In the genomic region with DNA sequence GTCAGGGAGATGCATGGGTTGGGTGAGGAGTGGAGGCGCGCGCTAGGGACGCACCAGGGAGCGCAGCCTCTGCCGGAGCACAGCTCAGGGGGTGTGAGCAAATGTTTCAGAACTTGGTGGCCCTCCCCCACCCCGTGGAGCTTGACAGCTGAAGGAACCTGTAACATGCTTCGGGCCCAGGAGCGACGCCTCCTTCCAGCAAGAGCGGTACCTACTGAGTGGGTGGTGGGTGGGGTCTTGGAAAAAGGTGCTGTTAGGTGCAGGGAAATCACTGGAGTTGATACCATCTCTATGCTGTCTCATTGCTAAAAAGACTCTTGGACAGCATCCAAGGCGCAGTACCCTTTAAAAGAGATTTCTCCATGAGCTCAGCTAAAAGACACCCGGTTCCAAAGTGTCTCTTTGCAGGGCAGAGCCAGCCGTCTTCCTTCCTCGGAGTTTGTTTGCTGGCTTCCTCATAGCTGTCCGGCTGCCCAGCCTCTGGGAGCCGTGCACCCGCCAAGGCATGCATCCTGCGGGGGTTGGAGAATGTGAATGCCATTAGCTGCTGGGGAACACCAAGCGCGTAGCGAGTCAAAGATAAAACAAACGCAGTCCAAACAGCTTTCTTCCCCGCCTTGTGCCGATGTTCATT, we compare ENCODE assay signal across 8 mouse cellular contexts. TPM values are rescaled to one million over a fixed set of nuclear protein-coding genes. Genes with fewer than 3 reads are reported as not detected.
DNase-seq lines count a peak whose midpoint lies in the region; ATAC-seq lines count a peak whose summit lies in the region.

No protein-coding gene starts in this region.

- H3K36me3 ChIP-seq in hindbrain, embryonic 16.5 days (ENCODE audit: control insufficient read depth, insufficient read depth, low read length), result no peaks in the 10 kb centered on the region

- intact Hi-C loops in gastrocnemius, postnatal 14 days (cut with DNase I; ENCODE audit: low total_unique reads), result loop anchor here (10.0 kb wide), 1 partner anchor 57 kb away; no protein-coding TSS in a partner anchor

- H3K4me1 ChIP-seq in hindbrain, embryonic 16.5 days (ENCODE audit: control insufficient read depth, insufficient read depth, low read depth, low read length), result peaks cover 4% of the 10 kb centered on the region

- ATAC-seq in hindbrain, embryonic 16.5 days, result peak; percentile 77

- H3K9me3 ChIP-seq in hindbrain, embryonic 16.5 days (ENCODE audit: control insufficient read depth, low read length), result no peaks in the 10 kb centered on the region

- peaks cover 20% of the 10 kb centered on the region for H3K27me3 ChIP-seq in hindbrain, embryonic 16.5 days (replicated peaks; ENCODE audit: control insufficient read depth, insufficient read depth, low read length)

- peak overlapping the region; percentile 59 for H3K9ac ChIP-seq in hindbrain, embryonic 16.5 days (ENCODE audit: low read depth, low read length)

- peak overlapping the region; percentile 99 for H3K4me2 ChIP-seq in hindbrain, embryonic 16.5 days (ENCODE audit: low read length)

- 1% methylated on average over 25 of the region's 25 CpGs for WGBS in hindbrain, embryonic 16.5 days

- peak overlapping the region; percentile 58 for H3K4me3 ChIP-seq in hindbrain, embryonic 16.5 days (ENCODE audit: low read length)

- peak; percentile 67 for DNase-seq in MN1 (ENCODE audit: low spot score)
- DNase-seq in embryo, embryonic 10 days (ENCODE audit: low spot score), result peak; percentile 54
- peak; percentile 48 for DNase-seq in gastrocnemius, postnatal 14 days
- peak; percentile 15 to 39 for DNase-seq in left cerebral cortex, adult 8-10 months (ENCODE audit: low spot score in 2 of 2)
- DNase-seq in lung, postnatal 36 days, result peak; percentile 56
- peak; percentile 36 for DNase-seq in right cerebral cortex, postnatal 25 days
- DNase-seq in thymus, postnatal 25 days, result no peak

- H3K27ac ChIP-seq in hindbrain, embryonic 16.5 days (ENCODE audit: low read depth, low read length), result no peak overlapping the region

RNA-seq across cellular contexts. Expression of gene Bace2, which starts 0.8 kb away (rescaled TPM):
- 10 to 100 TPM in 1 of 2 experiments, 1 to 10 TPM in 1; 6.1 to 10.2 TPM for total RNA-seq in gastrocnemius, postnatal 14 days (2021)
- polyA plus RNA-seq in hindbrain, embryonic 16.5 days (2015; fragmentation: Nextera tagmentation; extraction: Ambion mirVana), result 4.6 and 5.3 TPM in 2 replicates
- total RNA-seq in left cerebral cortex, adult 8-10 months (2022), result 1 to 10 TPM; 7.8 to 8.8 (median 8.0) TPM
